Mouse (Mus musculus) heart, embryonic 13.5 days (tissue): ENCODE measurements around the gene Polr1a. TPM values are rescaled to one million over a fixed set of nuclear protein-coding genes. Genes with fewer than 3 reads are reported as not detected.

Source experiments
- ATAC-seq: fragments of 200-750 bp; cut with Nextera tagmentation; 2 replicates; pipeline ENCODE4 v1.8.0; 2017; ENCODE audit warnings: moderate TSS enrichment; ENCODE audit not compliant: insufficient number of reproducible peaks, low FRiP score, low TSS enrichment; ENCODE audit errors: extremely low read depth
- H3K27ac ChIP-seq: fragments of 300-500 bp; sonication (generic); replicated peaks from 2 replicates; pipeline ENCODE4 v1.5.1; 2015; ENCODE audit warnings: moderate library complexity, mild to moderate bottlenecking, inconsistent platforms
- H3K27me3 ChIP-seq: fragments of 300-500 bp; sonication (generic); replicated peaks from 2 replicates; pipeline ENCODE4 v1.6.1; 2015; ENCODE audit warnings: mild to moderate bottlenecking, inconsistent platforms
- H3K36me3 ChIP-seq: fragments of 300-500 bp; sonication (generic); 2 replicates; pipeline ENCODE4 v1.6.1; 2015; ENCODE audit warnings: mild to moderate bottlenecking, inconsistent platforms
- H3K4me1 ChIP-seq: fragments of 300-500 bp; sonication (generic); 2 replicates; pipeline ENCODE4 v1.6.1; 2015; ENCODE audit warnings: inconsistent platforms
- H3K4me2 ChIP-seq: fragments of 300-500 bp; sonication (generic); 2 replicates; pipeline ENCODE4 v1.6.1; 2015; ENCODE audit warnings: inconsistent platforms, mild to moderate bottlenecking, moderate library complexity
- H3K4me3 ChIP-seq: fragments of 300-500 bp; sonication (generic); 2 replicates; pipeline ENCODE4 v1.5.1; 2015; ENCODE audit warnings: moderate library complexity, mild to moderate bottlenecking, inconsistent platforms
- H3K9ac ChIP-seq: fragments of 300-500 bp; sonication (generic); 2 replicates; pipeline ENCODE4 v1.6.1; 2015; ENCODE audit warnings: inconsistent platforms, mild to moderate bottlenecking, moderate library complexity
- H3K9me3 ChIP-seq: fragments of 300-500 bp; sonication (generic); 2 replicates; pipeline ENCODE4 v1.6.1; 2016; ENCODE audit warnings: inconsistent platforms
- WGBS: fragments of 180-500 bp; shearing (Covaris S2); methylation state at CpG from one replicate; pipeline ENCODE4 v1.1.7; 2015; ENCODE audit warnings: mixed read lengths; 5-methylcytosine and 5-hydroxymethylcytosine counted together
- polyA plus RNA-seq: library from polyadenylated mRNA; unstranded; fragments of >200 nt; fragmentation: Nextera tagmentation; extraction: Ambion mirVana; gene quantifications from 2 replicates; pipeline ENCODE4 v1.2.1, GENCODE M21; 2015

Gene Polr1a
- polyA plus RNA-seq: 23.1 and 24.2 TPM in 2 replicates

DNA sequence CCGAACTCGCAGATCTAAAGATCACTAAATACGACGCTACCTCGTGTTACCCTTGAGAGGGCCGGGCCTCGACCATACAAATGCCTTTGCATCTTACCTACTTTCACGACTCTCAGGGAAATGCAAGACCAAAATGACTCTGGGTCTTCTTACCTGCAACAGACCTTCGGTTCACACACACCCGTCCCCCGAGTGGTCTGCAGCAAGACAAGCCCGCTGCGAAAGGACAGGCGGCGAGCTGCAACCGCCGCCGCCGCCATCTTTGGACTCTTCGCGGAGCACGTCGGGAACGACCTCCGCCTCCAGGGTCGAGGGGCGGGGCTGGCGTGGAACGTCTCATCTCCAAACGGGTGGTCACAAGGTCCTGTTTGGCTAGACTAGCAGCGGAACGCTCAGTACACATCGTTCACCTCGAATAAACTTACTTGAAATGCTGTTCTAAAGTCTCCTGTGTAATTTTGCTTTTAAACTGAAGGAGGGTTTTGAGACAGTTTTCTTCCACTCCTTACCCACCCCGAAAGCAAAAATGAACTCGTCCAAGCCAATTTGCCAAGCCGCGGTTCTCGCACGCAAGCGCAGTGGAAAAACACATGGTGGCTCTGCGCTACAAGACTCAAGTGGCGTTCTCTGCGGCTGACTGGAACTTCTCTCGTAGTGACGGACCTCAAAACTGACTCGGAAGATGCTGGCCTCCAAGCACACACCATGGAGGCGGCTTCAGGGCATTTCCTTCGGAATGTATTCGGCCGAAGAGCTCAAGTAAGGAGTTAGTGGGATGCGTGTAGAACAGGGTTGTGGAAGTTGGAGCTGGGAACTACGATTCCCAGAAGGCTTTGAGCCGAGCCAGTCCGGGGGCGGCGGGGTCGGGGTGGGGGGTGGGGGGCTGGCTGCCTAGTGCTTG is at the start of gene Polr1a, which contains the start of gene Ptcd3:
Polr1a (plus strand) TSS at position 573 of the 901 bp plus-strand sequence.
Ptcd3 (minus strand) TSS at position 270 of the 901 bp plus-strand sequence.
- Histone ChIP-seq H3K4me3 (peak within 1 kb of the TSS; percentile 77), H3K36me3 (peaks cover 41% of the 10 kb centered on the region), H3K4me2 (peak within 1 kb of the TSS; percentile 78), H3K27ac (peak within 1 kb of the TSS; percentile 74), H3K4me1 (peaks cover 44% of the 10 kb centered on the region), H3K9me3 (no peaks in the 10 kb centered on the region), H3K9ac (peak within 1 kb of the TSS; percentile 85), H3K27me3 (no peaks in the 10 kb centered on the region)
- peak; percentile 79 for ATAC-seq
- WGBS: under 1% methylated on average over 58 of the region's 58 CpGs

GRCm38 (mm10) chr6:71867751-71868150 is 41.1 kb upstream of the Polr1a start:
- Histone ChIP-seq H3K36me3 (peaks cover 91% of the 10 kb centered on the region), H3K27ac (no peak overlapping the region), H3K4me1 (no peaks in the 10 kb centered on the region), H3K27me3 (no peaks in the 10 kb centered on the region), H3K4me2 (no peak overlapping the region), H3K9ac (no peak overlapping the region), H3K9me3 (no peaks in the 10 kb centered on the region; the same call in 1 of the 2 replicates), H3K4me3 (no peak overlapping the region)
- 91% methylated on average over 2 of the region's 2 CpGs for WGBS
- ATAC-seq: no peak

GRCm38 (mm10) chr6:71868809-71869208 is 40.0 kb upstream of the Polr1a start:
- 84% methylated on average over 1 of the region's 1 CpGs for WGBS
- no peak overlapping the region for H3K9ac ChIP-seq
- ATAC-seq: no peak
- no peaks in the 10 kb centered on the region for H3K27me3 ChIP-seq
- H3K4me1 ChIP-seq: no peaks in the 10 kb centered on the region
- no peak overlapping the region for H3K27ac ChIP-seq
- H3K4me3 ChIP-seq: no peak overlapping the region
- peaks cover 91% of the 10 kb centered on the region for H3K36me3 ChIP-seq
- H3K4me2 ChIP-seq: no peak overlapping the region
- H3K9me3 ChIP-seq: no peaks in the 10 kb centered on the region; the same call in 1 of the 2 replicates

DNA sequence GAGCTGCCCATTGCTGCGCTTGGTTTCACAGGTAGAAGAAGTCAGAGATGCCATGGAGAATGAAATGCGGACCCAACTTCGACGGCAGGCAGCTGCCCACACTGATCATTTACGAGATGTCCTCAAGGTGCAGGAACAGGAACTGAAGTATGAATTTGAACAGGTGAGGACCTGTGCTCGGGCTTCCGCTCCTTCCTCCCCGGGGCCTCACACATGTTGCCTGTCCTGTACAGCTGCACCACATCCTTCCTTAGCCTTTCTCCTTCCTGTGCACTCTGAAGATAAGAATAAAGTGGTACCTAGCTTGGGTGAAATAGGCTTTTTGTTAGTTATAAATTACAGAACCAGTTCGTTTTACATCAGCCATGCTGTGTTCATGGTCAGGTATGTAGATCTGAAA is 37.5 kb upstream of the Polr1a start:
- 92% methylated on average over 9 of the region's 9 CpGs for WGBS
- H3K9me3 ChIP-seq: no peaks in the 10 kb centered on the region
- no peak overlapping the region for H3K4me3 ChIP-seq
- no peak overlapping the region for H3K27ac ChIP-seq
- ATAC-seq: no peak
- H3K27me3 ChIP-seq: no peaks in the 10 kb centered on the region
- peaks cover 92% of the 10 kb centered on the region for H3K36me3 ChIP-seq
- H3K9ac ChIP-seq: no peak overlapping the region
- H3K4me1 ChIP-seq: no peaks in the 10 kb centered on the region
- no peak overlapping the region for H3K4me2 ChIP-seq

GRCm38 (mm10) chr6:71877965-71878760 is 30.7 kb upstream of the Polr1a start:
- H3K9ac ChIP-seq: no peak overlapping the region
- no peaks in the 10 kb centered on the region for H3K4me1 ChIP-seq
- no peaks in the 10 kb centered on the region for H3K9me3 ChIP-seq
- 88% methylated on average over 3 of the region's 3 CpGs for WGBS
- no peak for ATAC-seq
- no peak overlapping the region for H3K27ac ChIP-seq
- no peak overlapping the region for H3K4me3 ChIP-seq
- H3K27me3 ChIP-seq: no peaks in the 10 kb centered on the region
- H3K4me2 ChIP-seq: no peak overlapping the region
- H3K36me3 ChIP-seq: peaks cover 95% of the 10 kb centered on the region

DNA sequence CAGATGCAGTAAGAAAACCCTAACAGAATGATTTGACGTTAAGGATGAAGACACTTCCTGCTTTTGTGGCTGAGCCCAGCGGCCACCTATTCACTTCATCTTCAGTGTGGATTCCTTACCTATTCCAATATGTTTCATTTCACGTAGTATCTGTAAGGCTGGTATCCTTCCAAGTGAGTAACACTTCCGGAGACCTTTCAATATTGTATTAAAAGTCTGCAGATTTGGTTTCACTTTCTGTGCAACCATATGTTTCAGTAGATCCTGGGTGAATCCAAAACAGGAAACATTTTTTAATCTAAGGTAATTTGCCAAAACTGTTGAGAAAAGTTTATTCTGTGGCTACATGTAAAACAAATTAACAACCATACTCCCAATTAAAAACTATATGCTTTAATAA is 15.6 kb upstream of the Polr1a start:
- H3K9me3 ChIP-seq: no peaks in the 10 kb centered on the region
- WGBS: 88% methylated on average over 4 of the region's 4 CpGs
- no peak overlapping the region for H3K4me3 ChIP-seq
- no peak overlapping the region for H3K27ac ChIP-seq
- H3K9ac ChIP-seq: no peak overlapping the region
- H3K36me3 ChIP-seq: peaks cover 98% of the 10 kb centered on the region
- no peaks in the 10 kb centered on the region for H3K4me1 ChIP-seq
- H3K4me2 ChIP-seq: no peak overlapping the region
- ATAC-seq: no peak
- no peaks in the 10 kb centered on the region for H3K27me3 ChIP-seq

GRCm38 (mm10) chr6:71907702-71908235 is 1.1 kb upstream of the Polr1a start:
- peaks cover 41% of the 10 kb centered on the region for H3K36me3 ChIP-seq
- WGBS: 10% methylated on average over 4 of the region's 4 CpGs
- H3K4me3 ChIP-seq: peak overlapping the region; percentile 77
- H3K9me3 ChIP-seq: no peaks in the 10 kb centered on the region
- peaks cover 44% of the 10 kb centered on the region for H3K4me1 ChIP-seq
- H3K4me2 ChIP-seq: peak overlapping the region; percentile 78
- no peak overlapping the region; the same call in 1 of the 2 replicates for H3K27ac ChIP-seq
- ATAC-seq: no peak
- H3K9ac ChIP-seq: peak overlapping the region; percentile 85
- H3K27me3 ChIP-seq: no peaks in the 10 kb centered on the region

- Histone ChIP-seq H3K4me3 (peak overlapping the region; percentile 77), H3K27ac (peak overlapping the region; percentile 74), H3K9ac (peak overlapping the region; percentile 85), H3K9me3 (no peaks in the 10 kb centered on the region), H3K4me2 (peak overlapping the region; percentile 78), H3K36me3 (peaks cover 41% of the 10 kb centered on the region), H3K4me1 (peaks cover 44% of the 10 kb centered on the region), H3K27me3 (no peaks in the 10 kb centered on the region)
- WGBS: 19% methylated on average over 10 of the region's 10 CpGs
- ATAC-seq: no peak
Observed at GRCm38 (mm10) chr6:71909384-71909783, 531 bp downstream of the Polr1a start.

- Histone ChIP-seq H3K27me3 (no peaks in the 10 kb centered on the region), H3K27ac (no peak overlapping the region), H3K4me3 (peak overlapping the region; percentile 77), H3K4me2 (peak overlapping the region; percentile 78), H3K4me1 (peaks cover 44% of the 10 kb centered on the region), H3K9ac (peak overlapping the region; percentile 85; the same call in 1 of the 2 replicates), H3K36me3 (peaks cover 39% of the 10 kb centered on the region), H3K9me3 (no peaks in the 10 kb centered on the region)
- no peak for ATAC-seq
- 67% methylated on average over 6 of the region's 6 CpGs for WGBS
Observed at GRCm38 (mm10) chr6:71909840-71910239, 987 bp downstream of the Polr1a start.

DNA sequence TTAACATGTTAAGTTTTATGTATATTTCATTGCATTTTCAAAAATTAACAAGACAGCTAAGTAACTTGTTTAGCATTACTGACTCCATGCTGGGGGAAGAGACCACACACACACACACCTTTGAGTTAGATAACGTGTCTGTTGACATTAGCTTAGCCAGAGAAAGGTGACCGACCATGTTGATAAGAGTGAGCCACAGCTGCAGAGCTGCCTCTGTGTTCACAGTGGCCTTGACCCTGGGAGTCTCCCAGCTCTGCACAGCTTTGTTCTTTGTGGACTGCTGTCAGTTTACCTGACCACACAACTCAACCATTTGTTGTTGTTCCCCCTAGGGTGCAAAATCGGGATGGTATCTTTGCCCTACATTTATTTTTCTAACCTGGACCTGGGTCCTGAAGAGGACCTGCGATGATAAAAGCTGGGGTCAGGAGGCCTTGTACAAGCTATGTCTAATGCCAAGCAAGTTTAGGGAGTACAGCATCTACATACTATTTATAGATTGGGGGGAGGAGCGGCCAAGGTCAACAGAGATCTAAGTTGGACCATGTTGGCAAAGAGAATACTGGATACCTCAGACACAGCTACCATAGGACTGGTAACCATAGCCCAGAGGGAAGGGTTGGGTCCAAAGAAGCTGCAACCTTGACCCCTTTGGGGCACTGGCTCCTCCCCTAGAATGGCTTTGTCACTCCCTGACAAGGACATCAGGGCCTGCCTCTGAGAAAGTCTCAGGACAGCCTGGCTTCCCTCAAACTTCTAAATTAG is 3.0 kb downstream of the Polr1a start:
- H3K36me3 ChIP-seq: peaks cover 39% of the 10 kb centered on the region
- peaks cover 42% of the 10 kb centered on the region for H3K4me1 ChIP-seq
- 33% methylated on average over 5 of the region's 5 CpGs for WGBS
- peak overlapping the region; percentile 57 for H3K27ac ChIP-seq
- no peak overlapping the region for H3K4me3 ChIP-seq
- peak overlapping the region; percentile 36 for H3K4me2 ChIP-seq
- H3K9ac ChIP-seq: no peak overlapping the region
- no peak for ATAC-seq
- no peaks in the 10 kb centered on the region for H3K9me3 ChIP-seq
- no peaks in the 10 kb centered on the region for H3K27me3 ChIP-seq
